ENCODE assay signal across 29 mouse cellular contexts in the genomic region with DNA sequence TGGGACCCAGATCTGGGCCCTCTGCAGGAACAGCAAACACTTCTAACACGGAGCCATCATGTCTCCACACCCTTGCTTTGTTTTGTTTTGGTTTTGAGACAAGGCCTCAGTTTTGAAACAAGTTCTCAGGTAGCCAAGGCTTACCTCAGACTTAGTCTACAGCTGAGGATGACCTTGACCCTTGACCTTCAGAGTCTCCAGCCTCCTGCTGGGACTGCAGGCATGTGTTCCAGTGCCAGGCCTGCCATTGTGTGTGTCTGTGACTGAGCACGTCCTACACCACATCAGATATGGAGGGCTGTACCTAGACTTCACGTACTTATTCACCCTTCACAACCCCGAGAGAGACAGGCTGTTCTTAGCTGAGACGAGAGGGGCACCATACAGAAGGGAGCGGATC. TPM values are rescaled to one million over a fixed set of nuclear protein-coding genes. Genes with fewer than 3 reads are reported as not detected.
A peak's percentile ranks its signal among the peaks of the same experiment; 100 is the strongest.
DNase-seq lines count a peak whose midpoint lies in the region; ATAC-seq and TF ChIP-seq lines count a peak whose summit lies in the region.
"Had no signal": no experiment of that assay in that cellular context is flagged by ENCODE, and none has a peak within 500 bp of the region (broad histone marks: within the 10 kb centered on the region; RNA-seq: fewer than 3 reads in every experiment).

No protein-coding gene starts in this region.

- no peak overlapping the region for H3K4me3 ChIP-seq in forebrain, embryonic 10.5 days
- H3K4me3 ChIP-seq in forebrain, embryonic 16.5 days (replicated peaks; ENCODE audit: low read length): no peak overlapping the region
- no peak overlapping the region for H3K4me3 ChIP-seq in liver, embryonic 12.5 days
- no peak overlapping the region for H3K4me3 ChIP-seq in liver, postnatal 0 days (ENCODE audit: low read depth, low read length)
- H3K4me3 ChIP-seq in stomach, postnatal 0 days (ENCODE audit: low read depth, low read length): no peak overlapping the region
- H3K4me3 ChIP-seq: embryonic facial prominence, embryonic 15.5 days; forebrain, embryonic 15.5 days; heart, embryonic 13.5 days; hindbrain, embryonic 13.5 days; neural tube, embryonic 12.5 days had no signal

- no peaks in the 10 kb centered on the region for H3K9me3 ChIP-seq in forebrain, embryonic 10.5 days
- no peaks in the 10 kb centered on the region for H3K9me3 ChIP-seq in forebrain, embryonic 16.5 days (ENCODE audit: control insufficient read depth, low read length)
- no peaks in the 10 kb centered on the region for H3K9me3 ChIP-seq in liver, embryonic 12.5 days (replicated peaks)
- no peaks in the 10 kb centered on the region for H3K9me3 ChIP-seq in liver, postnatal 0 days (ENCODE audit: low read length)
- no peaks in the 10 kb centered on the region for H3K9me3 ChIP-seq in stomach, postnatal 0 days (ENCODE audit: control insufficient read depth, low read length)
- H3K9me3 ChIP-seq: embryonic facial prominence, embryonic 15.5 days; forebrain, embryonic 15.5 days; G1E; heart, embryonic 13.5 days; hindbrain, embryonic 13.5 days; neural tube, embryonic 12.5 days had no signal

- H3K4me2 ChIP-seq in forebrain, embryonic 16.5 days (ENCODE audit: low read length): no peak overlapping the region
- H3K4me2 ChIP-seq in liver, embryonic 12.5 days: no peak overlapping the region
- no peak overlapping the region for H3K4me2 ChIP-seq in liver, postnatal 0 days (ENCODE audit: low read depth, low read length)
- H3K4me2 ChIP-seq in stomach, postnatal 0 days (replicated peaks; ENCODE audit: low read depth): no peak overlapping the region
- H3K4me2 ChIP-seq: embryonic facial prominence, embryonic 15.5 days; forebrain, embryonic 15.5 days; heart, embryonic 13.5 days; hindbrain, embryonic 13.5 days; lung, embryonic 14.5 days; neural tube, embryonic 12.5 days had no signal

- no peak for TF ChIP-seq EP300 in liver, postnatal 0 days (IDR thresholded peaks at IDR 0.05; ENCODE audit: low read depth)
- TF ChIP-seq EP300 in stomach, postnatal 0 days (optimal IDR thresholded peaks at IDR 0.05): no peak

- H3K27ac ChIP-seq in forebrain, embryonic 10.5 days: peak overlapping the region; percentile 79
- H3K27ac ChIP-seq in forebrain, embryonic 16.5 days (ENCODE audit: low read length): no peak overlapping the region
- H3K27ac ChIP-seq in liver, embryonic 12.5 days: peak overlapping the region; percentile 74
- no peak overlapping the region for H3K27ac ChIP-seq in liver, postnatal 0 days (ENCODE audit: low read depth)
- H3K27ac ChIP-seq in stomach, postnatal 0 days (replicated peaks): no peak overlapping the region
- H3K27ac ChIP-seq: embryonic facial prominence, embryonic 15.5 days; forebrain, embryonic 15.5 days; hindbrain, embryonic 13.5 days; neural tube, embryonic 12.5 days had no signal

- peaks cover 55% of the 10 kb centered on the region for H3K4me1 ChIP-seq in forebrain, embryonic 10.5 days
- H3K4me1 ChIP-seq in forebrain, embryonic 16.5 days (replicated peaks; ENCODE audit: control insufficient read depth, insufficient read depth, low read length): peaks cover 2% of the 10 kb centered on the region; the same call in 1 of the 2 replicates
- H3K4me1 ChIP-seq in liver, embryonic 12.5 days: peaks cover 69% of the 10 kb centered on the region
- 0 out of 2 replicates have a peak, but pooled peaks cover 2% of the 10 kb centered on the region for H3K4me1 ChIP-seq in liver, postnatal 0 days (ENCODE audit: insufficient read depth)
- H3K4me1 ChIP-seq in stomach, postnatal 0 days (replicated peaks; ENCODE audit: control insufficient read depth, insufficient read depth): no peaks in the 10 kb centered on the region
- H3K4me1 ChIP-seq: neural tube, embryonic 12.5 days had no signal

- 0 out of 2 replicates have a peak, but pooled peaks cover 4% of the 10 kb centered on the region for H3K27me3 ChIP-seq in forebrain, embryonic 10.5 days (ENCODE audit: poor library complexity, severe bottlenecking)
- no peaks in the 10 kb centered on the region for H3K27me3 ChIP-seq in forebrain, embryonic 16.5 days (replicated peaks; ENCODE audit: control insufficient read depth, insufficient read depth, low read length)
- peaks cover 33% of the 10 kb centered on the region for H3K27me3 ChIP-seq in liver, embryonic 12.5 days (replicated peaks)
- peaks cover 3% of the 10 kb centered on the region; the same call in 1 of the 2 replicates for H3K27me3 ChIP-seq in liver, postnatal 0 days (ENCODE audit: insufficient read depth, low read length)
- H3K27me3 ChIP-seq in stomach, postnatal 0 days (ENCODE audit: control insufficient read depth, insufficient read depth, low read length): no peaks in the 10 kb centered on the region
- H3K27me3 ChIP-seq: embryonic facial prominence, embryonic 15.5 days; forebrain, embryonic 15.5 days; heart, embryonic 13.5 days; hindbrain, embryonic 13.5 days; neural tube, embryonic 12.5 days had no signal

- no peak overlapping the region for H3K9ac ChIP-seq in forebrain, embryonic 16.5 days (replicated peaks; ENCODE audit: low read depth, low read length)
- H3K9ac ChIP-seq in liver, embryonic 12.5 days: peak overlapping the region; percentile 7; the same call in 1 of the 2 replicates
- H3K9ac ChIP-seq in liver, postnatal 0 days (replicated peaks): no peak overlapping the region; the same call in 1 of the 2 replicates
- no peak overlapping the region for H3K9ac ChIP-seq in stomach, postnatal 0 days (ENCODE audit: low read length)
- H3K9ac ChIP-seq: embryonic facial prominence, embryonic 15.5 days; forebrain, embryonic 15.5 days; heart, embryonic 13.5 days; hindbrain, embryonic 13.5 days; lung, embryonic 14.5 days; neural tube, embryonic 12.5 days had no signal

- H3K36me3 ChIP-seq in forebrain, embryonic 10.5 days (replicated peaks): no peaks in the 10 kb centered on the region
- no peaks in the 10 kb centered on the region for H3K36me3 ChIP-seq in forebrain, embryonic 16.5 days (ENCODE audit: control insufficient read depth, insufficient read depth)
- H3K36me3 ChIP-seq in liver, embryonic 12.5 days: no peaks in the 10 kb centered on the region
- H3K36me3 ChIP-seq in liver, postnatal 0 days (replicated peaks; ENCODE audit: insufficient read depth, low read length): no peaks in the 10 kb centered on the region
- no peaks in the 10 kb centered on the region for H3K36me3 ChIP-seq in stomach, postnatal 0 days (ENCODE audit: control insufficient read depth, insufficient read depth, low read length)
- H3K36me3 ChIP-seq: embryonic facial prominence, embryonic 15.5 days; forebrain, embryonic 15.5 days; G1E; heart, embryonic 13.5 days; hindbrain, embryonic 13.5 days; neural tube, embryonic 12.5 days had no signal

- TF ChIP-seq CTCF in liver, postnatal 0 days (IDR thresholded peaks at IDR 0.05; ENCODE audit: low read depth): no peak
- TF ChIP-seq CTCF in stomach, postnatal 0 days (IDR thresholded peaks at IDR 0.05; ENCODE audit: low read depth): no peak

- no peak for DNase-seq in forebrain, embryonic 10.5 days (ENCODE audit: extremely low spot score, low spot score)
- no peak for DNase-seq in liver, postnatal 0 days
- DNase-seq in R1 (ENCODE audit: low read depth, low spot score): peak; percentile 83
- DNase-seq in stomach, postnatal 0 days (ENCODE audit: low spot score): no peak
- no peak for DNase-seq in right cerebral cortex, adult 2 months (ENCODE audit: low spot score in 2 of 2)
- DNase-seq: adrenal gland, postnatal 10 days; cerebellum, adult 2 months; cerebellum, postnatal 36 days; gastrocnemius, postnatal 10 days; heart, adult 11 months; heart, postnatal 14 days; kidney, adult 8-10 months; kidney, postnatal 14 days; layer of hippocampus, postnatal 36 days; lung, embryonic 14.5 days; midbrain, embryonic 14.5 days; retina, postnatal 1 day; thymus, postnatal 14 days had no signal

- no peak for ATAC-seq in forebrain, embryonic 16.5 days
- ATAC-seq in liver, embryonic 12.5 days: no peak
- no peak for ATAC-seq in liver, postnatal 0 days
- 0 out of 2 replicates have a peak, but pooled peaks have one; percentile 38 for ATAC-seq in stomach, postnatal 0 days (ENCODE audit: low FRiP score, low TSS enrichment)
- ATAC-seq: forebrain, embryonic 15.5 days; inflammation-experienced regulatory T-cells, adult 6 months had no signal

- 82% methylated on average over 6 of the region's 6 CpGs for WGBS in forebrain, embryonic 10.5 days
- WGBS in forebrain, embryonic 16.5 days: 78% methylated on average over 6 of the region's 6 CpGs
- 66% methylated on average over 6 of the region's 6 CpGs for WGBS in liver, embryonic 12.5 days (ENCODE audit: insufficient replicate concordance)
- WGBS in liver, postnatal 0 days (ENCODE audit: insufficient replicate concordance): 80% methylated on average over 6 of the region's 6 CpGs
- WGBS in stomach, postnatal 0 days: 84% methylated on average over 6 of the region's 6 CpGs

RNA-seq across cellular contexts. Expression of gene Lao1, which starts 46.2 kb away (rescaled TPM):
- not detected in 2 replicates for polyA plus RNA-seq in forebrain, embryonic 10.5 days (2016; fragmentation: Nextera tagmentation; extraction: Ambion mirVana)
- polyA plus RNA-seq in forebrain, embryonic 16.5 days (2015; fragmentation: Nextera tagmentation; extraction: Ambion mirVana): 0.16 and 0.28 TPM in 2 replicates
- not detected in 2 replicates for polyA plus RNA-seq in liver, embryonic 12.5 days (2016; fragmentation: Nextera tagmentation; extraction: Ambion mirVana)
- polyA plus RNA-seq in liver, postnatal 0 days (2015; fragmentation: Nextera tagmentation; extraction: Ambion mirVana): not detected in 2 replicates
- 0.08 and 0.27 TPM in 2 replicates for polyA plus RNA-seq in stomach, postnatal 0 days (2015; fragmentation: Nextera tagmentation; extraction: Ambion mirVana)
- polyA plus RNA-seq: G1E; heart, embryonic 13.5 days; hindbrain, embryonic 13.5 days; inflammation-experienced regulatory T-cells, adult 6 months; limb, embryonic 14.5 days; lung, embryonic 14.5 days; midbrain, embryonic 14.5 days; neural tube, embryonic 12.5 days; spleen, adult 2 months had no signal

Comparison
In these comparisons a context has a peak if more than half of its experiments do, and no peak if none do; other contexts are left out.
1. H3K27ac ChIP-seq: peak in forebrain, embryonic 10.5 days (single experiment) and liver, embryonic 12.5 days (single experiment); none in forebrain, embryonic 16.5 days (single experiment), liver, postnatal 0 days (single experiment) and stomach, postnatal 0 days (single experiment).